Mouse (Mus musculus) liver, adult 2 months (tissue): Measurements from ENCODE around the gene Ccdc144b. TPM values are rescaled to one million over a fixed set of nuclear protein-coding genes. Genes with fewer than 3 reads are reported as not detected.

Experiments
- DNase-seq: peaks from one replicate; pipeline ENCODE4 v3.0.0-alpha.2; 2011; ENCODE audit warnings: low read depth, low spot score; ENCODE audit errors: extremely low read depth
- H3K27ac ChIP-seq: fragments of 200-500 bp; replicated peaks from 2 replicates; pipeline ENCODE4 v1.5.1; 2012; ENCODE audit warnings: low read depth, mild to moderate bottlenecking, control low read depth, inconsistent platforms, low read length; ENCODE audit not compliant: insufficient read depth
- H3K27me3 ChIP-seq: fragments of 200-500 bp; 2 replicates; pipeline ENCODE4 v1.6.1; 2012; ENCODE audit warnings: mild to moderate bottlenecking, moderate library complexity, low read length, inconsistent platforms; ENCODE audit not compliant: control insufficient read depth, insufficient read depth
- H3K36me3 ChIP-seq: fragments of 200-500 bp; 2 replicates; pipeline ENCODE4 v1.6.1; 2012; ENCODE audit warnings: low read length, inconsistent platforms; ENCODE audit not compliant: control insufficient read depth, insufficient read depth
- H3K4me1 ChIP-seq: fragments of 200-500 bp; 2 replicates; pipeline ENCODE4 v1.6.1; 2011; ENCODE audit warnings: low read length; ENCODE audit not compliant: control insufficient read depth, insufficient read depth
- H3K4me3 ChIP-seq: fragments of 200-500 bp; 2 replicates; pipeline ENCODE4 v1.5.1; 2011; ENCODE audit warnings: low read depth, mild to moderate bottlenecking, control low read depth, low read length, moderate library complexity; ENCODE audit not compliant: insufficient read depth
- H3K79me2 ChIP-seq: fragments of 200-500 bp; 2 replicates; pipeline ENCODE4 v1.6.1; 2012; ENCODE audit warnings: inconsistent platforms, mild to moderate bottlenecking, low read length, moderate library complexity; ENCODE audit not compliant: control insufficient read depth, insufficient read depth
- H3K9ac ChIP-seq: fragments of 200-500 bp; 2 replicates; pipeline ENCODE4 v1.6.1; 2012; ENCODE audit warnings: low read depth, mild to moderate bottlenecking, control low read depth, inconsistent platforms, low read length
- CTCF ChIP-seq: fragments of 200-500 bp; IDR thresholded peaks from 2 replicates; pipeline ENCODE4 v1.5.1; 2011; ENCODE audit warnings: low read depth, low read length, control low read depth
- POLR2A ChIP-seq: fragments of 200-500 bp; IDR thresholded peaks from 2 replicates; pipeline ENCODE4 v1.6.1; 2011; ENCODE audit warnings: low read length, control low read depth; ENCODE audit not compliant: insufficient read depth; ENCODE audit errors: extremely low read depth
- WGBS: fragments of 180-500 bp; shearing (Covaris S2); methylation state at CpG from one replicate; pipeline ENCODE4 v1.1.7; 2018; 5-methylcytosine and 5-hydroxymethylcytosine counted together
- polyA plus RNA-seq: library from polyadenylated mRNA; depleted of rRNA; stranded (reverse); fragments of >200 nt; gene quantifications from 2 replicates; pipeline ENCODE4 v1.2.3, GENCODE M21; 2012
- total RNA-seq: library from RNA; depleted of rRNA; stranded (reverse); fragments of >200 nt; gene quantifications from 2 replicates; pipeline ENCODE4 v1.2.3, GENCODE M21; 2014

Gene Ccdc144b
- total and polyA plus RNA-seq, 2 experiments = not detected

GRCm38 (mm10) chr3:35994552-35995531 is 58.5 kb downstream of the Ccdc144b start:
- WGBS = 74% methylated on average over 11 of the region's 11 CpGs
- Histone ChIP-seq H3K79me2 (peaks cover 3% of the 10 kb centered on the region; the same call in 1 of the 2 replicates), H3K27me3 (no peaks in the 10 kb centered on the region), H3K27ac (no peak overlapping the region), H3K4me1 (no peaks in the 10 kb centered on the region; the same call in 1 of the 2 replicates), H3K9ac (no peak overlapping the region), H3K36me3 (peaks cover 22% of the 10 kb centered on the region), H3K4me3 (no peak overlapping the region)
- no peak for DNase-seq
- TF ChIP-seq POLR2A (no peak), CTCF (no peak)

DNA sequence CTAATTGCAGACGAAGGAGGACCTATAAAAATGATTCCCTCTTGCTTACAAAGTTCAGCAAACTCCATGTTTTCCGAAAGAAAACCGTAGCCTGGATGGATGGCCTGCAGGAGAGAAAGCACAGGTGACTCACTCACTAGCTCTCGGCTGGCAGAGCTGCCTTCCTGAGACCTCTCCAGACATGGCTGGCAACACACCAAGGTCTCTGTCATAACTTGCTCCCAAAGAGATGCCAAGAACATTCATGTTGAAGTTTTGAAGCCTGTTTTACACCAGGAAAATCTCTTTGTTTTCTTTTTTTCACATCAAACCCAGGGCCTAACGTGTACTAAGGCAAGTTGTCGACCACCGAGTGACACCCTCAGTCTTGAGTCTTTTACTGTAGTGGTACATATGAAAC is 62.6 kb downstream of the Ccdc144b start:
- no peak overlapping the region for H3K4me3 ChIP-seq
- TF ChIP-seq CTCF (no peak), POLR2A (no peak)
- H3K27me3 ChIP-seq = no peaks in the 10 kb centered on the region
- no peak overlapping the region for H3K9ac ChIP-seq
- H3K36me3 ChIP-seq = peaks cover 42% of the 10 kb centered on the region
- H3K4me1 ChIP-seq = no peaks in the 10 kb centered on the region
- DNase-seq = no peak
- no peaks in the 10 kb centered on the region for H3K79me2 ChIP-seq
- 92% methylated on average over 7 of the region's 7 CpGs for WGBS
- no peak overlapping the region for H3K27ac ChIP-seq

DNA sequence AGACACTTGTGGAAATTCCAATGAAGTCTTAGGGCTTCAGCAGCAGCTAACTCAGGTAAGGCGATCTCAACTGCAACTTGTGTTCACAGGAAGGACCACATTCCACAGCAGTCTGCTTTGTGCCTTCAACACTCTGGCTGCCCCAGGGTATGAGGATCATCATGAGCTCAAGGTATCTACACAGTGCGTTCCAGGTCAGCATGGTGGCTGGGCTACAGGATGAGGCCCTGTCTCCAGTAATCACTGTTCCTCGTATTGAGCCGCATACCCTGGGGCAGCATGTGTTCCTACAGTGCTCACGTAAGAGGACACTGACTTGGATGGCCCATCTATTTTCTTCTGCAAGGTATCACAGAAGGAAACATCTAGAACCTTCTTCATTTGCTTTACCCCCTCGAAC is 65.3 kb downstream of the Ccdc144b start:
- no peaks in the 10 kb centered on the region for H3K4me1 ChIP-seq
- no peak overlapping the region for H3K4me3 ChIP-seq
- no peak overlapping the region for H3K27ac ChIP-seq
- WGBS = 98% methylated on average over 6 of the region's 6 CpGs
- H3K27me3 ChIP-seq = no peaks in the 10 kb centered on the region
- H3K36me3 ChIP-seq = peaks cover 52% of the 10 kb centered on the region
- no peak for TF ChIP-seq POLR2A
- no peak for TF ChIP-seq CTCF
- no peaks in the 10 kb centered on the region for H3K79me2 ChIP-seq
- H3K9ac ChIP-seq = no peak overlapping the region
- DNase-seq = no peak

GRCm38 (mm10) chr3:35986266-35986665 is 67.1 kb downstream of the Ccdc144b start:
- Histone ChIP-seq H3K27ac (no peak overlapping the region), H3K4me3 (no peak overlapping the region), H3K4me1 (no peaks in the 10 kb centered on the region), H3K79me2 (no peaks in the 10 kb centered on the region), H3K27me3 (no peaks in the 10 kb centered on the region), H3K9ac (no peak overlapping the region), H3K36me3 (peaks cover 61% of the 10 kb centered on the region)
- TF ChIP-seq CTCF = no peak
- no peak for TF ChIP-seq POLR2A
- WGBS = 93% methylated on average over 6 of the region's 6 CpGs
- no peak for DNase-seq

GRCm38 (mm10) chr3:35973551-35973950 is 79.8 kb downstream of the Ccdc144b start:
- Histone ChIP-seq H3K9ac (no peak overlapping the region), H3K4me1 (no peaks in the 10 kb centered on the region; the same call in 1 of the 2 replicates), H3K27ac (no peak overlapping the region), H3K79me2 (no peaks in the 10 kb centered on the region), H3K4me3 (no peak overlapping the region), H3K27me3 (no peaks in the 10 kb centered on the region), H3K36me3 (peaks cover 38% of the 10 kb centered on the region)
- no peak for TF ChIP-seq POLR2A
- TF ChIP-seq CTCF = peak; percentile 72
- WGBS = 70% methylated on average over 7 of the region's 7 CpGs
- DNase-seq = peak; percentile 41

DNA sequence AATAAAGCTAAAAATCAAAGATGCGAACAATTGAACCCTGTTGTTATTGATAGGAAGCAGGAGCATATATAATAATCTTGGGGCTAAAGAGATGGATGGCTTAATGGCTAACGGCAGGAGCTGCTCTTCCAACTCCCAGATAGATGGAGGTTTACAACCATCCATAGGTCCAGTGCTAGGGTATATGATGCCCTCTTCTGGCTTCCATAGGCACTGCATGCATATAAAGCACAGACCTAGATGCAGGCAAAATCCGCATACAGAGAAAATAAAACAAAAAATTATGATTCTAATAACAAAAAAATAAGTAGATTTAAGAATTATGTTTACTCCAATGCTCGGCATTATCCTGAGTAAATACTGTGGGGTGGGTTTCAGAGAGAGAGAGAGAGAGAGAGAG is 80.4 kb downstream of the Ccdc144b start:
- WGBS = 83% methylated on average over 4 of the region's 4 CpGs
- TF ChIP-seq CTCF = peak; percentile 23; the same call in 1 of the 2 replicates
- TF ChIP-seq POLR2A = no peak

More for the DNA sequence above, 80.4 kb downstream of the Ccdc144b start:
- H3K27me3 ChIP-seq = no peaks in the 10 kb centered on the region
- H3K36me3 ChIP-seq = peaks cover 40% of the 10 kb centered on the region
- H3K9ac ChIP-seq = no peak overlapping the region
- no peak for DNase-seq
- no peaks in the 10 kb centered on the region for H3K79me2 ChIP-seq
- H3K4me3 ChIP-seq = no peak overlapping the region
- H3K27ac ChIP-seq = no peak overlapping the region
- no peaks in the 10 kb centered on the region; the same call in 1 of the 2 replicates for H3K4me1 ChIP-seq
